Mouse (Mus musculus) embryonic facial prominence, embryonic 15.5 days (tissue): ENCODE results near the gene Steap2. TPM values are rescaled to one million over a fixed set of nuclear protein-coding genes. Genes with fewer than 3 reads are reported as not detected.

Experiments used
- polyA plus RNA-seq: library from polyadenylated mRNA; unstranded; fragments of >200 nt; fragmentation: Nextera tagmentation; extraction: Ambion mirVana; gene quantifications from 2 replicates; pipeline ENCODE4 v1.2.1, GENCODE M21; 2015

Gene Steap2
- polyA plus RNA-seq, 1 experiment from 2014 or later: 6.2 TPM

Other genes with a start within 250 kb of the Steap2 start
- not detected in 2 replicates for gene 1700015F17Rik, start 215.4 kb downstream of the Steap2 start, polyA plus RNA-seq
- gene Cldn12, start 179.6 kb downstream of the Steap2 start, polyA plus RNA-seq: 16.4 and 18.6 TPM in 2 replicates
- 19.4 TPM in 2 replicates for gene Gtpbp10, start 135.0 kb downstream of the Steap2 start, polyA plus RNA-seq
- 1.5 and 2.3 TPM in 2 replicates for gene Gm8773, start 120.8 kb downstream of the Steap2 start, polyA plus RNA-seq
- gene Cfap69, start 30.3 kb downstream of the Steap2 start, polyA plus RNA-seq: 6.2 and 7.3 TPM in 2 replicates
- 6.2 and 6.7 TPM in 2 replicates for gene Steap1, start 54.7 kb upstream of the Steap2 start, polyA plus RNA-seq